Mouse (Mus musculus) liver, embryonic 11.5 days (tissue): ENCODE data around the gene Cyb5d1. TPM values are rescaled to one million over a fixed set of nuclear protein-coding genes. Genes with fewer than 3 reads are reported as not detected.

Experiments
- ATAC-seq: fragments of 200-750 bp; cut with Nextera tagmentation; replicated peaks from 2 replicates; pipeline ENCODE4 v1.8.0; 2017; ENCODE audit warnings: moderate number of reproducible peaks, mild to moderate bottlenecking, moderate TSS enrichment, moderate library complexity; ENCODE audit not compliant: low FRiP score
- DNase-seq: peaks from one replicate; pipeline ENCODE4 v3.0.0-alpha.2; 2017; ENCODE audit warnings: low spot score
- H3K27ac ChIP-seq: fragments of 300-500 bp; sonication (generic); 2 replicates; pipeline ENCODE4 v1.5.1; 2014; ENCODE audit warnings: mild to moderate bottlenecking, low read depth, low read length, control low read depth
- H3K27me3 ChIP-seq: fragments of 300-500 bp; sonication (generic); replicated peaks from 2 replicates; pipeline ENCODE4 v1.6.1; 2014; ENCODE audit warnings: low read length, mixed read lengths; ENCODE audit not compliant: control insufficient read depth, insufficient read depth
- H3K36me3 ChIP-seq: fragments of 300-500 bp; sonication (generic); 2 replicates; pipeline ENCODE4 v1.6.1; 2014; ENCODE audit warnings: mild to moderate bottlenecking, low read length, moderate library complexity, mixed read lengths; ENCODE audit not compliant: control insufficient read depth, insufficient read depth
- H3K4me1 ChIP-seq: fragments of 300-500 bp; sonication (generic); replicated peaks from 2 replicates; pipeline ENCODE4 v1.6.1; 2014; ENCODE audit warnings: low read length, mixed read lengths; ENCODE audit not compliant: control insufficient read depth, insufficient read depth
- H3K4me2 ChIP-seq: fragments of 300-500 bp; sonication (generic); 2 replicates; pipeline ENCODE4 v1.6.1; 2014; ENCODE audit warnings: mild to moderate bottlenecking, control low read depth, moderate library complexity
- H3K4me3 ChIP-seq: fragments of 300-500 bp; sonication (generic); 2 replicates; pipeline ENCODE4 v1.5.1; 2014; ENCODE audit warnings: low read depth, low read length, control low read depth
- H3K9ac ChIP-seq: fragments of 300-500 bp; sonication (generic); 2 replicates; pipeline ENCODE4 v1.6.1; 2014; ENCODE audit warnings: low read depth, low read length, control low read depth
- H3K9me3 ChIP-seq: fragments of 300-500 bp; sonication (generic); 2 replicates; pipeline ENCODE4 v1.6.1; 2016; ENCODE audit warnings: low read length, inconsistent platforms, mixed read lengths; ENCODE audit not compliant: control insufficient read depth
- WGBS: fragments of 180-500 bp; shearing (Covaris S2); extraction: QIAGEN DNeasy Blood & Tissue Kit; methylation state at CpG from one replicate; pipeline ENCODE4 v1.1.7; 2014; 5-methylcytosine and 5-hydroxymethylcytosine counted together
- polyA plus RNA-seq: library from polyadenylated mRNA; unstranded; fragments of >200 nt; fragmentation: Nextera tagmentation; extraction: Ambion mirVana; gene quantifications from 2 replicates; pipeline ENCODE4 v1.2.1, GENCODE M21; 2014

The Cyb5d1 gene
- polyA plus RNA-seq, 1 experiment from 2014 or later: 19.9 TPM

- DNase-seq: peak; percentile 86
- H3K4me3 ChIP-seq: peak overlapping the region; percentile 58
- no peaks in the 10 kb centered on the region for H3K9me3 ChIP-seq
- peak overlapping the region; percentile 55 for H3K9ac ChIP-seq
- WGBS: under 1% methylated on average over 39 of the region's 39 CpGs
- ATAC-seq: peak; percentile 15
- peaks cover 23% of the 10 kb centered on the region for H3K27me3 ChIP-seq
- H3K4me1 ChIP-seq: peaks cover 68% of the 10 kb centered on the region
- H3K36me3 ChIP-seq: no peaks in the 10 kb centered on the region
- peak overlapping the region; percentile 93 for H3K4me2 ChIP-seq
- H3K27ac ChIP-seq: peak overlapping the region; percentile 96
Measured at GRCm38 (mm10) chr11:69417449-69418384, 22.3 kb upstream of the Cyb5d1 start.

GRCm38 (mm10) chr11:69416921-69417448, 21.6 kb upstream of the Cyb5d1 start:
- Histone ChIP-seq H3K9me3 (no peaks in the 10 kb centered on the region), H3K4me3 (peak overlapping the region; percentile 64), H3K4me2 (peak overlapping the region; percentile 93), H3K27ac (peak overlapping the region; percentile 96), H3K4me1 (peaks cover 76% of the 10 kb centered on the region), H3K36me3 (no peaks in the 10 kb centered on the region), H3K9ac (peak overlapping the region; percentile 2; the same call in 1 of the 2 replicates), H3K27me3 (peaks cover 16% of the 10 kb centered on the region)
- ATAC-seq (no peak), DNase-seq (no peak)
- WGBS: 19% methylated on average over 8 of the region's 8 CpGs

DNA sequence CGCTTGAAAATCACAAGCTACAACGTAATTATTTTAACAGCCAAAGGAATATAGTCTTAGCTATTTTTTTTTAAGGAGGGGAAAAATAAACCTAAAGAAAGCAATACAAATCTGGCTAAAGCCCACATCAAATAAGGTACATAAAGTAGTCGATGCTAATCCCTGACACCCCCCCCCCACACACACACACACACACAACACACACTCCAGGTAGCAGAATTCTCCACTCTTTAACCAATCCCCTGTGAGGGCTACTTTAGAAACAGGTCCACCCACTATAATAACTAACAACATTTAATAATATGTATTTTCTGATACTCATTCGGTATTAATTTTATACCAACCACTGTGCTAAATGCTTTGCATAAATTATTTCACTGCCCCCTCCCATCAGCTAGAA, 21.1 kb upstream of the Cyb5d1 start:
- Histone ChIP-seq H3K27ac (peak overlapping the region; percentile 96), H3K27me3 (peaks cover 11% of the 10 kb centered on the region), H3K4me1 (peaks cover 79% of the 10 kb centered on the region), H3K9me3 (no peaks in the 10 kb centered on the region), H3K4me2 (peak overlapping the region; percentile 93), H3K4me3 (peak overlapping the region; percentile 64), H3K36me3 (no peaks in the 10 kb centered on the region), H3K9ac (0 out of 2 replicates have a peak overlapping the region, but pooled peaks have one; percentile 2)
- WGBS: 5% methylated on average over 4 of the region's 4 CpGs
- DNase-seq (no peak), ATAC-seq (no peak)

DNA sequence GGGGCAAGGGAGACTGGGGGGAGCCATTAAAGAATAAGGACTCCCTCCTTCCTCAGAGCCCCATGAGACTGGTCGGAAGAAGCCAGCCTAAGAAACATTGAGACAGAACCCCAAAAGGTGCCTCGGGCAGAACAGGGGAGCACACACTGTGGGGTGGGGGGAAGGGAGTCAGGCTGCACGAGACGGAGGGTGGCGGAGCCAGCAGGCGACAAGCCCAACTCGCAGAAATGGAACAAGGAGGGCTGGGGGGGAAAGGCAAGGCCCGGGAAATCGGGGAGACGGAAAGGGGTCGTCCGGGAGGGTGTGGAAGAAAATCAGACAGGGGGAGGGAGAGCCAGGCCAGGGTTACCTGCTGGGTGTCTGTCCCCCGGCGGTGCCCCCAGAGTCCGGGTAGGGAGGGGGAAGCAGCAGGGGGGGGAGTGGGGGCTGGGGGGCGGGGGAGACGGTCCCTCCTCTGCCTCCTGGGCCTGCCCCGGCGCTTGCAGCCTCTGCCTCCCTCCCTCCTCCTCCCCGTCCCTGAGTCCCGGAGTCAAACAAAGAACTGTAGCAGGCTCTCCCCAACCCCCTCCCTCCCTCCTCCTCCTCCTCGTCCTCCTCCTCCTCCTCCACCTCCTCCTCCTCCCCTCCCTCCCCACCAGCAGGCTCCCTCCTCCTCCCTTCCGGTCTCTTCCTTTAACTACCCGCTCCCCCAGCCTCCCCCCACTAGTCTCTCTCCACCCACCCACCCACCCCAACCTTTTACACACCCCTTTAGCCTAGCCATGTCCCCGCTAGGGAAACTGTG, 20.4 kb upstream of the Cyb5d1 start:
- no peaks in the 10 kb centered on the region for H3K36me3 ChIP-seq
- H3K9me3 ChIP-seq: no peaks in the 10 kb centered on the region
- peak overlapping the region; percentile 81 for H3K9ac ChIP-seq
- DNase-seq: peak; percentile 65
- peak overlapping the region; percentile 97 for H3K4me2 ChIP-seq
- peak overlapping the region; percentile 64 for H3K4me3 ChIP-seq
- ATAC-seq: no peak
- H3K27me3 ChIP-seq: peaks cover 4% of the 10 kb centered on the region; the same call in 1 of the 2 replicates
- H3K4me1 ChIP-seq: peaks cover 73% of the 10 kb centered on the region
- WGBS: 2% methylated on average over 16 of the region's 25 CpGs
- H3K27ac ChIP-seq: peak overlapping the region; percentile 96

DNA sequence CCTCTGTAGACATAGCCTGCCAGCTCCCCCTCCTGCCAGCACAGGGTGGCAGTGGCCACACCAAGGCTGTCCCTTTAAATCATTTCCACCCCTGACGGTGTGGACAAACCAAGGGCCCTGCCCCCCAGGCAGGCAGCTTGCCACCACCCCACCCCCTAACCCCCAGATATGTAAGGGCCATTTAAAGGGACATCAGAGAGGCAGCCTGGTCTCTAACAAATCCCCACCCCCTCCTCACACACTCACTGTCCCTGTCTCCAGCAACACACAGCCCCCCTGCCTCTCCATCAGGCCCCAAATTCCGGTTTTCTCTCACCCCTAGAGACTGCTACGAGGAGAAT, 19.9 kb upstream of the Cyb5d1 start:
- H3K27ac ChIP-seq: peak overlapping the region; percentile 96
- no peaks in the 10 kb centered on the region for H3K27me3 ChIP-seq
- peaks cover 67% of the 10 kb centered on the region for H3K4me1 ChIP-seq
- peak overlapping the region; percentile 64 for H3K4me3 ChIP-seq
- peak overlapping the region; percentile 81 for H3K9ac ChIP-seq
- WGBS: 4% methylated on average over 3 of the region's 3 CpGs
- peak overlapping the region; percentile 97 for H3K4me2 ChIP-seq
- ATAC-seq (no peak), DNase-seq (no peak)
- H3K9me3 ChIP-seq: no peaks in the 10 kb centered on the region
- H3K36me3 ChIP-seq: no peaks in the 10 kb centered on the region

DNA sequence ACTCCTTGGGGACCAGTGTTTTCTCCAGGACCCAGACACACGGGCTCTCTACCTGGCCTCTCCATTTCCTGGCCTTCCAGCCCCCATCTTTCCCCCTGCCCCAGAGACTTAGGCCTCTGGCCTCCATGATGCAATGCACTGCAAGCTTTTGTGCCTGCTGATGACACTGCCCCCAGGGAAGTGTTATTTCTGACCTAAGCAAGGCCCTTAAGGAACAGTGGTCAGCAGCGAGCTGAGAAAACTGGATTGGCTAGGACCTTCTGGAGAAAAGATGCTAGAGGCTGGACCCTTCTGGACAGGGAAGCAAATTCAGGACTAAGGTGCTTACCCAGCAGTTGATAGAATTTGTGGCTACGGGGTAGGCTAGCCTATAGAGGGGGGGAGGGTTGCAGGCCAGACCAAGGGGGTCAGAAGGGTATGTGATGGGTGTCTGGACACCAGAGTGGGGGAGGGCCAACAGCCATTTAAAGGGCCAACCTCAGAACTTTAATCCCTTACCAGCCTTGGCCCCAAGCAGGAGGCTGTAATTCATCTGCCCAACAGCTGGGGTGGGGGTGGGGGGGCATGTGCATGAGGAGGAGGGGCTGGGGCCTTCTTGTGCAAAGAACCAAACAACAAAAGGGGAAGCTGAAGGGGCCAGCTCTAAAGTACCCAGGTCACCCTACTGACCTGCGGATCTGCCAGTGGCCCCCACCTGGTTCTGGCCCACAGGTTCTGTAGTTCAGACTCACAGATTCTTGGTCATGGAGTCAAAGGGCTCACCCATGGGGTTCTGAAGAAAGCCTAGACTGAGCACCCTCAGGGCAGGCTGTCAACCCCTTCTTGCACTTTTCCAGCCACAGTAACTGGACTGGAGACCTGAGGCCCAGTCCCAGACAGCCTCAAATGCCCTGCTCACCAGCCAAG, 19.2 kb upstream of the Cyb5d1 start:
- Histone ChIP-seq H3K9ac (peak overlapping the region; percentile 81), H3K4me3 (peak overlapping the region; percentile 64), H3K9me3 (no peaks in the 10 kb centered on the region), H3K27me3 (no peaks in the 10 kb centered on the region), H3K36me3 (no peaks in the 10 kb centered on the region), H3K27ac (peak overlapping the region; percentile 96), H3K4me2 (peak overlapping the region; percentile 97), H3K4me1 (peaks cover 65% of the 10 kb centered on the region)
- WGBS: 35% methylated on average over 4 of the region's 4 CpGs
- ATAC-seq (no peak), DNase-seq (no peak)

DNA sequence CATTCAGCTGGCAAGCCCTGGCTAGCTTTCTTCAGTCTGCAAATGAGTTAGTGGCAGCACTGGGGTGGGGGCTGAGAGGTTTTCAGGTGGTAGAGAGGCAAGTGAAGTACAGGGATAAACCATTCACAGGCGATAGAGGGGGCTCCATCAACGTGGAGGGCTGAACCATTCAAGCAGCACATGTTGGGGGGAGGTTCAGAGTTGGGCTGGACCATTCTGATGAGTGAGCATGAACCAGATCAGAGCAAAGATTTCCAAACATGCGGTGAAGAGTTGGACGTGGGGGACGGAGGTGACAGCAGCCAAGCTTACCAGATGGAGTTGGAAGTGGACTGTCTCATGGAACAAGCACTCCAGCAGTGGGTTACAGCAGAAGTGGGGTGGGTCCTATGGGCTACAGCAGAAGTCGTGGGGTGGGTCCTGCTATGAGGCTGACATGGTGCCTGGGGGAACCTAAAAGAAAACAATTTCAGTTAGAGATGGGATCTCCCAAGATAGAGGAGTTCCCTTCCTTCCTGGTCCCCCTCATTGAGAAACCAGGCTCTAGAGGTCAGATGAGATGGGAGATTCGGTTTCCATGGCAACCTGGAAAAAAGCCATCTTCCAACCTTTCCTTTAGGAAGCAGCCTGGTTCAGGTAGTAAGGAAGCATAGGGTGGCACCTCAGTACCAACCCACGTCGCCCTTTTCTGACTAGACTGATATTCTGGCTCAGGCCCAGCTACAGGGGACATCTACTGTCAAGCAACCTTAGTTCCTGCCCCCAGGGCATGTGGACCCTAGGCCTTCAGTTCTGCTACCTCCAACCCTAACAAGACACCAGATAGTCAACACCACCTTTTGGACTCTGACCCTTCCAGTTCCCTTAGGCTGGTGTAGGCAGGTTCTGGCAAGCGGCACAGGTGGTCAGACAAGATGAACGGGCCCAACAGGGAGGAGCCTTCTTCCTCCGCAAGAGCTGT, 18.1 kb upstream of the Cyb5d1 start, which contains the start of gene Kdm6b:
Gene Kdm6b, minus strand, starts transcription at position 455 of the 961 bp plus-strand sequence.
- Histone ChIP-seq H3K27ac (peak within 1 kb of the TSS; percentile 96), H3K4me1 (peaks cover 58% of the 10 kb centered on the region), H3K36me3 (no peaks in the 10 kb centered on the region), H3K9ac (peak within 1 kb of the TSS; percentile 81), H3K4me2 (peak within 1 kb of the TSS; percentile 97), H3K27me3 (no peaks in the 10 kb centered on the region), H3K4me3 (peak within 1 kb of the TSS; percentile 85), H3K9me3 (no peaks in the 10 kb centered on the region)
- no peak for DNase-seq
- no peak for ATAC-seq
- WGBS: 47% methylated on average over 12 of the region's 12 CpGs
